Mouse (Mus musculus): ENCODE results near the gene Gm28372. TPM values are rescaled to one million over a fixed set of nuclear protein-coding genes. Genes with fewer than 3 reads are reported as not detected.
A peak's percentile ranks its signal among the peaks of the same experiment; 100 is the strongest.

Gene Gm28372
- total RNA-seq, 2 experiments from 2014 or later, result not detected

DNA sequence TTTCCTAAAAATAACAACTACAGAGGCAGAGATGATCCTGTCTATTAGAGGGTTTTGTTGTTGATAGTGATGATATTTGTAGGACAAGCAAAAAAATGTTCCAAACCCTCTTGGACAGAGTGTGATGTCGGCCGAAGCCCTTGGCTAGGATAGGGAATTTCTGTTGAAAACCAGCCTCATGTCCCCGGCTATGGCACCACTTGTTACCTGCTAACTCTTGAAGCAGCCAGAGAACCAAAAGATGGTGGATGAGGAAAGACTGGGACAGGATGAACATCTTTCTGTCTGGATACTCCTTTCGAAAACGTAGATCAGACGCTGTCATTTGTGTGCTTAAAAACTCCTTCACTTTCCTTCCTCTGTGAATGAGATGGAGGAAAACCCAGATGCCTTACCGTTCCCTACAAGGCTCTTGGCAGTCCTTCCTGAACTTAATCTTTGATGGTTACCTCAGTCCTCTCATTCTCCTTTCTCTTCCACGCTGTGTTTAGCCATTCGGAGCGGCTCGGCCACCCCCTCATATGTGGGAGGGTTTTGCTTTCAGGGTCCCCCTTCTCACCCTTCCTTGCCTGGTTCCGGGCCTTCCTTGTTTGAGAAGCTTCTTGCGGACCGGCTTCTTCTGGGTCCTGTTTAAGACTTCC lies 46.2 kb downstream of the Gm28372 start:
- DNase-seq, result no peak

DNA sequence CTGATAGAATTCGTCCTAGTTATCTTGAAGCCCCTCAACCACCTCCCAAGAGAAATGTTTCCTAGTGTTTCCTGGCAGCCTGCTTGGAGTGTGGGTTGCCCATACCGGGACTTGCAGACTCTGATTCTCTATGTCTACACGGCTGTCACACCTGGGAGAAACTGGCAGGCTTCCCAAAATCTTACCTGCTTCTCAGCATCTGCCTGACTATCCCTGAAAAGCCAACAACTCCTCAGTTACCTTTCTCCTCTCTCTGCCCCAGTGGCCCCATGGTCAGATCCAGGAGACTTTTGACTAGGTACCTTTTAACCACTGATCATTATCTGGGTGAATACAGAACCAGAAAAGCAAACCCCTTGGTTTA lies 46.7 kb downstream of the Gm28372 start:
- no peak for DNase-seq

DNA sequence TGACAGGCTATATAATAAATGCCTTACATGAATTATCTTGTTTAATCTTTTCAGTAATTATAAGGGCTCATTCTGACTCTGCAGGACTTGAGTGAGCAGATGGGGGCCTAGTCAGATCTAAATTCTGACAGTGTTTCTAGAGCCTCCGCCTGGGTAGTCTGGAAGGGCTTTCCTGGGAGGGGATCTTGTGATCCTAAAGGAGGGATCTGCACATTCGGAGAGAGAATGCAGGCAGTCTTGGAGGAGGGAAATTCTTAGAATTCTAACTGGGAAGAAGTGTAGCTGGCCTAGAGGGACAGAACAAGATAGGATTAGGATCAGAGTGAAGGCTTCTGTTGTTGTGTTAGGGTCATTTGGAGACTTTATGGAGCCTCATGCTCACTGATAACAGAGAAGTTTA lies 47.2 kb downstream of the Gm28372 start:
- no peak for DNase-seq

DNA sequence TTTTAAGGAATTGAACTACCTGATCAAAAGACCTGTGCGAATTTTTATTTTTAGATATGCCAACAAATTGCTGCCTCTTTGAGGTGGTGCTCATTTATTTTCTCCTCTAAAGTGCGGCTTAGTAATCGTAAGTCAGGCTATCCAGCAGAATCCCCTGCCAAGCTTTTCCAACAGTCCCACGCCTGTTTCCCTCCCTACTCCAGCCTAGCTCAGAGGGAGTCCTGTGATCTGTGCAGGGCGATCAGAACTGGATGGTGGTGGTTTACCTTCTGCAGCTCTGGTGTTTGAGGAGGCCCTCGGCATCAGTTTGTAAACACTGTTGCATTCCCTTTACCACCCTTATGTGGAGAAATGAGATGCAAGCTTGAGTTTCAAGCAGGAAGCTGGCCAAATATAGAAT lies 48.4 kb downstream of the Gm28372 start:
- DNase-seq, result no peak

DNA sequence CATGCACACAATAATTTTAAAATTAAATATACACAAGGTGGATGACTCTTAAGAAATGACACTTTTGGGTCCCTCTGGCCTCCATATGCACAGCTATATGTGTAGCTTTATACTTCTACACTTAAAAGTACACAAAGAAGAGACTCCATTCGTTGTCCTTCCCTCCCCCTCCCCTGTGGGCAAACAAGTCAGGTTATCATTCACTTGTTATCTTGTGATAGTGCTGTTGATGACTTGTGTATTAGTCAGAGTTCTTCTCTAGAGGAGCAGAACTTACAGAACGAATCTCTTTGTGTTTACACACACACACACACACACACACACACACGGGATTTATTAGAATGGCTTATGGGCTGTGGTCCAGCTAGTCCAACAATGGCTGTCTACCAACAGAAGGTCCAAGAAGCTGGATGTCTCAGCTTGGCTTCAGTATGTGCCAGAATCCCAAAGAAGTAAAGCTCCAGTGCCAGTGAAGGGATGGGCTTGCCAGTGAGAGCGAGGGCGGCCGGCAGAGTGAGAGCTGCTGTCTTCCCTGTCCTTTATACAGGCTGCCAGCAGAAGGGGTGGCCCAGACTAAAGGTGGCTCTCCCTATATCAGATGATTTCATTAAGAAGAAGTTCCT lies 49.8 kb downstream of the Gm28372 start:
- DNase-seq, result peak; percentile 35

Other genes starting within 250 kb of the Gm28372 start
- 100 to 1,000 TPM; 194 to 204 TPM for gene Snrpb, start 225.8 kb upstream of the Gm28372 start, total RNA-seq (2021)
- not detected for gene Tmc2, start 210.0 kb upstream of the Gm28372 start, total RNA-seq (2021)
- gene Nop56, start 130.8 kb upstream of the Gm28372 start, total RNA-seq (2021), result 10 to 100 TPM; 94.0 to 94.6 TPM
- gene Idh3b, start 120.7 kb upstream of the Gm28372 start, total RNA-seq (2021), result 100 to 1,000 TPM; 814 to 881 TPM
- 1 to 10 TPM; 4.5 to 6.2 TPM for gene Ebf4, start 110.1 kb upstream of the Gm28372 start, total RNA-seq (2021)
- 10 to 100 TPM; 15.8 to 16.8 TPM for gene Cpxm1, start 7.7 kb upstream of the Gm28372 start, total RNA-seq (2021)
- not detected for gene 1700020A23Rik, start within 50 bp of the Gm28372 start, total RNA-seq (2021)
- gene Tmem239, start 1.2 kb downstream of the Gm28372 start, total RNA-seq (2021), result not detected
- 10 to 100 TPM; 57.5 to 58.1 TPM for gene Vps16, start 19.1 kb downstream of the Gm28372 start, total RNA-seq (2021)
- 10 to 100 TPM; 12.3 to 14.3 TPM for gene Pced1a, start 19.5 kb downstream of the Gm28372 start, total RNA-seq (2021)
- gene Ptpra, start 45.0 kb downstream of the Gm28372 start, total RNA-seq (2021), result 100 to 1,000 TPM in 1 of 2 experiments, 10 to 100 TPM in 1; 92.2 to 106 TPM
- gene Mrps26, start 158.5 kb downstream of the Gm28372 start, total RNA-seq (2021), result 10 to 100 TPM; 69.8 to 74.0 TPM
- not detected for gene Oxt, start 170.9 kb downstream of the Gm28372 start, total RNA-seq (2021)
- gene Avp, start 177.3 kb downstream of the Gm28372 start, total RNA-seq (2021), result not detected
- 10 to 100 TPM; 12.0 to 12.6 TPM for gene Fastkd5, start 224.8 kb downstream of the Gm28372 start, total RNA-seq (2021)
- gene Ubox5, start 224.8 kb downstream of the Gm28372 start, total RNA-seq (2021), result 1 to 10 TPM; 5.5 to 5.6 TPM
- 1 to 10 TPM; 9.4 to 9.5 TPM for gene Lzts3, start 237.6 kb downstream of the Gm28372 start, total RNA-seq (2021)